Mouse (Mus musculus) thymus, adult 2 months (tissue): ENCODE results near the gene Tmx1.

Experiments used
- CTCF ChIP-seq: fragments of 200-500 bp; IDR thresholded peaks from 2 replicates; pipeline ENCODE4 v1.5.1; 2012; ENCODE audit warnings: mild to moderate bottlenecking, control low read depth, low read length, moderate library complexity, borderline replicate concordance; ENCODE audit not compliant: control insufficient read depth, poor library complexity, insufficient read depth; ENCODE audit errors: extremely low read depth
- POLR2A ChIP-seq: fragments of 200-500 bp; IDR thresholded peaks from 2 replicates; pipeline ENCODE4 v1.6.1; 2012; ENCODE audit warnings: mild to moderate bottlenecking, low read length, control low read depth, moderate library complexity; ENCODE audit not compliant: control insufficient read depth, poor library complexity, insufficient read depth; ENCODE audit errors: extremely low read depth

DNA sequence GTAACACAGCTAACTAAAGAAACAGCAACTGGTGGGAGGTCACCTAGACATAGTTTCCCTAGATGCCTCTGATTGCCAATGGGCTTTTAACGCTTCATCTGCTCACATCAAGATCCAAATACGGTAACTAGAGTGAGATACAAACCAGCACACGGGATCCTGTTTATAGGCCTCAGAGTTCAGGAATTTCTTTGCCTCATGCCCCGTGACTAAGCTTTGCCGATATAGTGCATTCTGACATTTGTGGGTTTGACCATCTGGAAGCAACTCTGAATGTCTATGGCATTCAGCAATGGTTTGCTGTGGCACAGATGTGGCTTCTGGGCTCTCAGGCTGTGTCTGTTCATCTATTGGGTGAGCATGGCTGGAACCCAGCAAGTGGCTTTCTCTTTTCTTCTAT is 59.1 kb downstream of the Tmx1 start:
- TF ChIP-seq POLR2A (no peak), CTCF (no peak)
